Comparison of ENCODE assay signal across 28 mouse cellular contexts in the genomic region with DNA sequence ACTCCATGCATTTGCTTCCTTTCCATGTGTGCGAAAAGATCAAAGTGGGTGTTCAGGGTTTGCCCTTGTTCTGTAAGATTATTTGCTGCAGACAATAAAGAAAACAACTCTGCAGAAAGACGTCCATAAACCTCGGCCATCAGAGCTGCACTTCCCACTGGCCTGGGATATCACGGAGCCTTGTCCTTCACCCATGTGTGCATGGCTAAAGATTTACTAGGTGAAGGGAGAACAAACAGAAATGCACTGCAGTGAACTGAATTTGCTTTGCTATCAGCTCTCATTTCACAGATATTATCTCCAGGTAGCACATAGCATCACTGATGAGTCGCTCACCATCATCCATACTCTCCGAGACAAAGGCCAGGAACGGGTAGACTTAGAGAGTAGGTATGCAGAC.
"Had no signal": no experiment of that assay in that cellular context is flagged by ENCODE, and none has a peak within 500 bp of the region (broad histone marks: within the 10 kb centered on the region; RNA-seq: fewer than 3 reads in every experiment).

No protein-coding gene starts in this region.

- ATAC-seq: forebrain, embryonic 13.5 days; forebrain, embryonic 14.5 days; forebrain, embryonic 15.5 days; forebrain, embryonic 16.5 days; forebrain, postnatal 0 days had no signal

- H3K36me3 ChIP-seq: embryonic facial prominence, embryonic 10.5 days; embryonic facial prominence, embryonic 12.5 days; embryonic facial prominence, embryonic 13.5 days; embryonic facial prominence, embryonic 15.5 days; forebrain, embryonic 10.5 days; forebrain, embryonic 12.5 days; forebrain, embryonic 15.5 days had no signal

- H3K27ac ChIP-seq: embryonic facial prominence, embryonic 10.5 days; embryonic facial prominence, embryonic 12.5 days; embryonic facial prominence, embryonic 13.5 days; embryonic facial prominence, embryonic 15.5 days; forebrain, embryonic 10.5 days; forebrain, embryonic 12.5 days; forebrain, embryonic 13.5 days; forebrain, embryonic 15.5 days; gastrocnemius, adult 2 months had no signal

- H3K27me3 ChIP-seq: embryonic facial prominence, embryonic 12.5 days; embryonic facial prominence, embryonic 13.5 days; embryonic facial prominence, embryonic 15.5 days; forebrain, embryonic 12.5 days; forebrain, embryonic 13.5 days; forebrain, embryonic 15.5 days had no signal

- H3K4me2 ChIP-seq: embryonic facial prominence, embryonic 12.5 days; embryonic facial prominence, embryonic 13.5 days; embryonic facial prominence, embryonic 15.5 days; forebrain, embryonic 12.5 days; forebrain, embryonic 13.5 days; forebrain, embryonic 15.5 days had no signal

- DNase-seq: cerebellum, adult 18-20 months; cerebellum, adult 2 months; cerebellum, adult 8-10 months; cerebellum, adult 9-10 months; cerebellum, adult 9-11 months; cerebellum, postnatal 10 days; cerebellum, postnatal 14 days; cerebellum, postnatal 25 days; cerebellum, postnatal 36 days; embryo, embryonic 11 days; forebrain, postnatal 0 days; gastrocnemius, adult 2 months; gastrocnemius, postnatal 14 days; gastrocnemius, postnatal 25 days; gastrocnemius, postnatal 36 days; heart, adult 11 months; heart, adult 18-20 months had no signal

- H3K4me1 ChIP-seq: embryonic facial prominence, embryonic 10.5 days; embryonic facial prominence, embryonic 12.5 days; embryonic facial prominence, embryonic 13.5 days; embryonic facial prominence, embryonic 15.5 days; forebrain, embryonic 15.5 days had no signal

- H3K9me3 ChIP-seq: embryonic facial prominence, embryonic 10.5 days; embryonic facial prominence, embryonic 12.5 days; embryonic facial prominence, embryonic 13.5 days; embryonic facial prominence, embryonic 15.5 days; forebrain, embryonic 10.5 days; forebrain, embryonic 12.5 days; forebrain, embryonic 13.5 days; forebrain, embryonic 15.5 days had no signal

- H3K4me3 ChIP-seq: embryonic facial prominence, embryonic 10.5 days; embryonic facial prominence, embryonic 12.5 days; embryonic facial prominence, embryonic 13.5 days; embryonic facial prominence, embryonic 15.5 days; erythroblast, embryonic 14.5 days; forebrain, embryonic 10.5 days; forebrain, embryonic 12.5 days; forebrain, embryonic 13.5 days; forebrain, embryonic 15.5 days; gastrocnemius, adult 2 months had no signal

- H3K9ac ChIP-seq: embryonic facial prominence, embryonic 12.5 days; embryonic facial prominence, embryonic 13.5 days; embryonic facial prominence, embryonic 15.5 days; forebrain, embryonic 12.5 days; forebrain, embryonic 13.5 days; forebrain, embryonic 15.5 days; forebrain, postnatal 0 days had no signal
